Mouse (Mus musculus) kidney, embryonic 16.5 days (tissue): Measurements from ENCODE around the gene Spem2. TPM values are rescaled to one million over a fixed set of nuclear protein-coding genes. Genes with fewer than 3 reads are reported as not detected.

Source experiments
- ATAC-seq: fragments of 200-750 bp; cut with Nextera tagmentation; 2 replicates; pipeline ENCODE4 v1.8.0; 2017; ENCODE audit warnings: moderate TSS enrichment; ENCODE audit not compliant: low FRiP score, low TSS enrichment
- H3K27ac ChIP-seq: fragments of 300-500 bp; sonication (generic); 2 replicates; pipeline ENCODE4 v1.5.1; 2014; ENCODE audit warnings: low read length
- H3K27me3 ChIP-seq: fragments of 300-500 bp; sonication (generic); 2 replicates; pipeline ENCODE4 v1.6.1; 2014; ENCODE audit warnings: low read length, control low read depth, mixed read lengths; ENCODE audit not compliant: insufficient read depth
- H3K36me3 ChIP-seq: fragments of 300-500 bp; sonication (generic); 2 replicates; pipeline ENCODE4 v1.6.1; 2014; ENCODE audit warnings: low read length, control low read depth, mixed read lengths; ENCODE audit not compliant: insufficient read depth
- H3K4me1 ChIP-seq: fragments of 300-500 bp; sonication (generic); 2 replicates; pipeline ENCODE4 v1.6.1; 2014; ENCODE audit warnings: low read length, control low read depth, mixed read lengths; ENCODE audit not compliant: insufficient read depth
- H3K4me2 ChIP-seq: fragments of 300-500 bp; sonication (generic); replicated peaks from 2 replicates; pipeline ENCODE4 v1.6.1; 2014; ENCODE audit warnings: low read depth, low read length
- H3K4me3 ChIP-seq: fragments of 300-500 bp; sonication (generic); 2 replicates; pipeline ENCODE4 v1.5.1; 2014; ENCODE audit warnings: mild to moderate bottlenecking, low read length
- H3K9ac ChIP-seq: fragments of 300-500 bp; sonication (generic); replicated peaks from 2 replicates; pipeline ENCODE4 v1.6.1; 2014; ENCODE audit warnings: low read length
- H3K9me3 ChIP-seq: fragments of 300-500 bp; sonication (generic); 2 replicates; pipeline ENCODE4 v1.6.1; 2016; ENCODE audit warnings: low read length, control low read depth
- WGBS: fragments of 180-500 bp; shearing (Covaris S2); extraction: QIAGEN DNeasy Blood & Tissue Kit; methylation state at CpG from one replicate; pipeline ENCODE4 v1.1.7; 2014; 5-methylcytosine and 5-hydroxymethylcytosine counted together
- polyA plus RNA-seq: library from polyadenylated mRNA; unstranded; fragments of >200 nt; fragmentation: Nextera tagmentation; extraction: Ambion mirVana; gene quantifications from 2 replicates; pipeline ENCODE4 v1.2.1, GENCODE M21; 2015

Spem2 gene
- polyA plus RNA-seq, 1 experiment from 2014 or later = not detected

- H3K27ac ChIP-seq = no peak overlapping the region
- whole genome bisulfite sequencing = 77% methylated on average over 8 of the region's 8 CpGs
- H3K9me3 ChIP-seq = no peaks in the 10 kb centered on the region
- H3K4me1 ChIP-seq = peaks cover 17% of the 10 kb centered on the region
- H3K9ac ChIP-seq = no peak overlapping the region
- no peak overlapping the region for H3K4me3 ChIP-seq
- peaks cover 42% of the 10 kb centered on the region for H3K36me3 ChIP-seq
- H3K27me3 ChIP-seq = no peaks in the 10 kb centered on the region
- no peak for ATAC-seq
- no peak overlapping the region for H3K4me2 ChIP-seq
These were observed 32.5 kb upstream of the Spem2 start for GRCm38 (mm10) chr11:69850754-69851153.

GRCm38 (mm10) chr11:69849884-69850283 lies 31.6 kb upstream of the Spem2 start:
- Histone ChIP-seq H3K27me3 (no peaks in the 10 kb centered on the region), H3K27ac (no peak overlapping the region), H3K9me3 (no peaks in the 10 kb centered on the region), H3K4me2 (no peak overlapping the region), H3K36me3 (peaks cover 42% of the 10 kb centered on the region), H3K9ac (no peak overlapping the region), H3K4me3 (no peak overlapping the region), H3K4me1 (peaks cover 19% of the 10 kb centered on the region)
- ATAC-seq = no peak
- 96% methylated on average over 15 of the region's 15 CpGs for WGBS

GRCm38 (mm10) chr11:69849128-69849527 lies 30.9 kb upstream of the Spem2 start:
- ATAC-seq = no peak
- peaks cover 19% of the 10 kb centered on the region for H3K4me1 ChIP-seq
- WGBS = 87% methylated on average over 9 of the region's 9 CpGs
- peaks cover 42% of the 10 kb centered on the region for H3K36me3 ChIP-seq
- H3K9me3 ChIP-seq = no peaks in the 10 kb centered on the region
- H3K27me3 ChIP-seq = no peaks in the 10 kb centered on the region
- no peak overlapping the region for H3K9ac ChIP-seq
- no peak overlapping the region for H3K4me2 ChIP-seq
- no peak overlapping the region; the same call in 1 of the 2 replicates for H3K27ac ChIP-seq
- no peak overlapping the region for H3K4me3 ChIP-seq

- Histone ChIP-seq H3K27me3 (no peaks in the 10 kb centered on the region), H3K4me1 (peaks cover 19% of the 10 kb centered on the region), H3K4me2 (peak overlapping the region; percentile 93; the same call in 1 of the 2 replicates), H3K9ac (peak overlapping the region; percentile 89; the same call in 1 of the 2 replicates), H3K36me3 (peaks cover 42% of the 10 kb centered on the region), H3K4me3 (no peak overlapping the region), H3K27ac (no peak overlapping the region), H3K9me3 (no peaks in the 10 kb centered on the region)
- 97% methylated on average over 6 of the region's 6 CpGs for WGBS
- no peak for ATAC-seq
These were observed 29.8 kb upstream of the Spem2 start for GRCm38 (mm10) chr11:69848021-69848420.

- peaks cover 38% of the 10 kb centered on the region for H3K36me3 ChIP-seq
- peak overlapping the region; percentile 93 for H3K4me2 ChIP-seq
- H3K4me1 ChIP-seq = peaks cover 19% of the 10 kb centered on the region
- 6% methylated on average over 37 of the region's 37 CpGs for WGBS
- H3K4me3 ChIP-seq = peak overlapping the region; percentile 84
- peak overlapping the region; percentile 89 for H3K9ac ChIP-seq
- H3K27me3 ChIP-seq = no peaks in the 10 kb centered on the region
- H3K9me3 ChIP-seq = no peaks in the 10 kb centered on the region
- ATAC-seq = peak; percentile 36
- peak overlapping the region; percentile 99 for H3K27ac ChIP-seq
These were observed 28.7 kb upstream of the Spem2 start for GRCm38 (mm10) chr11:69846738-69847688.

GRCm38 (mm10) chr11:69846198-69846680 lies 28.0 kb upstream of the Spem2 start, which contains the start of gene Plscr3:
TSS of gene Plscr3 (plus strand) at chr11:69846376.
- under 1% methylated on average over 34 of the region's 38 CpGs for WGBS
- Histone ChIP-seq H3K9me3 (no peaks in the 10 kb centered on the region), H3K36me3 (peaks cover 30% of the 10 kb centered on the region), H3K9ac (peak within 1 kb of the TSS; percentile 89), H3K27me3 (no peaks in the 10 kb centered on the region), H3K27ac (peak within 1 kb of the TSS; percentile 99), H3K4me1 (peaks cover 19% of the 10 kb centered on the region), H3K4me3 (peak within 1 kb of the TSS; percentile 84), H3K4me2 (peak within 1 kb of the TSS; percentile 93)
- peak; percentile 94 for ATAC-seq

- 0 out of 2 replicates have a peak, but pooled peaks cover 1% of the 10 kb centered on the region for H3K36me3 ChIP-seq
- H3K4me3 ChIP-seq = peak overlapping the region; percentile 66
- H3K9ac ChIP-seq = peak overlapping the region; percentile 76
- H3K9me3 ChIP-seq = no peaks in the 10 kb centered on the region
- peak; percentile 3; the same call in 1 of the 2 replicates for ATAC-seq
- H3K4me2 ChIP-seq = peak overlapping the region; percentile 98
- peaks cover 41% of the 10 kb centered on the region for H3K4me1 ChIP-seq
- H3K27me3 ChIP-seq = no peaks in the 10 kb centered on the region; the same call in 1 of the 2 replicates
- 0% methylated on average over 7 of the region's 7 CpGs for WGBS
- H3K27ac ChIP-seq = peak overlapping the region; percentile 93
These were observed 20.4 kb upstream of the Spem2 start for GRCm38 (mm10) chr11:69838714-69839104.

- H3K36me3 ChIP-seq = 0 out of 2 replicates have a peak, but pooled peaks cover 5% of the 10 kb centered on the region
- peak within 1 kb of the TSS; percentile 76 for H3K9ac ChIP-seq
- no peaks in the 10 kb centered on the region; the same call in 1 of the 2 replicates for H3K27me3 ChIP-seq
- ATAC-seq = peak; percentile 89
- H3K4me3 ChIP-seq = peak within 1 kb of the TSS; percentile 66
- no peaks in the 10 kb centered on the region for H3K9me3 ChIP-seq
- peaks cover 46% of the 10 kb centered on the region for H3K4me1 ChIP-seq
- peak within 1 kb of the TSS; percentile 93 for H3K27ac ChIP-seq
- H3K4me2 ChIP-seq = peak within 1 kb of the TSS; percentile 98
- WGBS = under 1% methylated on average over 34 of the region's 34 CpGs
These were observed 19.9 kb upstream of the Spem2 start, which contains the start of gene Tmem256 for GRCm38 (mm10) chr11:69837952-69838713. TSS of gene Tmem256 (plus strand) at chr11:69838514.

- Histone ChIP-seq H3K4me1 (peaks cover 46% of the 10 kb centered on the region), H3K27ac (peak within 1 kb of the TSS; percentile 93), H3K27me3 (no peaks in the 10 kb centered on the region; the same call in 1 of the 2 replicates), H3K36me3 (0 out of 2 replicates have a peak, but pooled peaks cover 9% of the 10 kb centered on the region), H3K9ac (peak within 1 kb of the TSS; percentile 76), H3K4me2 (peak within 1 kb of the TSS; percentile 98), H3K4me3 (peak within 1 kb of the TSS; percentile 66), H3K9me3 (no peaks in the 10 kb centered on the region)
- ATAC-seq = no peak; the same call in 1 of the 2 replicates
- 1% methylated on average over 32 of the region's 32 CpGs for WGBS
These were observed 19.3 kb upstream of the Spem2 start, which contains the start of gene Nlgn2 for GRCm38 (mm10) chr11:69837604-69837951. TSS of gene Nlgn2 (minus strand) at chr11:69837784.
